Mouse (Mus musculus) forebrain, embryonic 16.5 days (tissue): Measurements from ENCODE around the gene Cd59a. TPM values are rescaled to one million over a fixed set of nuclear protein-coding genes. Genes with fewer than 3 reads are reported as not detected.
"Not testable (repeated sequence)": the region's sequence is repeated elsewhere in the genome, so short reads cannot be mapped to it uniquely, and the experiment has no call there.

Experiments used
- ATAC-seq: fragments of 200-750 bp; cut with Nextera tagmentation; 2 replicates; pipeline ENCODE4 v1.8.0; 2017; ENCODE audit warnings: mild to moderate bottlenecking, moderate library complexity
- H3K27ac ChIP-seq: fragments of 300-500 bp; sonication (generic); 2 replicates; pipeline ENCODE4 v1.5.1; 2014; ENCODE audit warnings: low read length, control low read depth
- H3K27me3 ChIP-seq: fragments of 300-500 bp; sonication (generic); replicated peaks from 2 replicates; pipeline ENCODE4 v1.6.1; 2014; ENCODE audit warnings: low read length; ENCODE audit not compliant: control insufficient read depth, insufficient read depth
- H3K36me3 ChIP-seq: fragments of 300-500 bp; sonication (generic); 2 replicates; pipeline ENCODE4 v1.6.1; 2014; ENCODE audit not compliant: control insufficient read depth, insufficient read depth
- H3K4me1 ChIP-seq: fragments of 300-500 bp; sonication (generic); replicated peaks from 2 replicates; pipeline ENCODE4 v1.6.1; 2014; ENCODE audit warnings: low read length; ENCODE audit not compliant: control insufficient read depth, insufficient read depth
- H3K4me2 ChIP-seq: fragments of 300-500 bp; sonication (generic); 2 replicates; pipeline ENCODE4 v1.6.1; 2014; ENCODE audit warnings: mild to moderate bottlenecking, low read length, control low read depth
- H3K4me3 ChIP-seq: fragments of 300-500 bp; sonication (generic); replicated peaks from 2 replicates; pipeline ENCODE4 v1.5.1; 2014; ENCODE audit warnings: mild to moderate bottlenecking, low read length, control low read depth
- H3K9ac ChIP-seq: fragments of 300-500 bp; sonication (generic); replicated peaks from 2 replicates; pipeline ENCODE4 v1.6.1; 2014; ENCODE audit warnings: low read depth, low read length, control low read depth
- H3K9me3 ChIP-seq: fragments of 300-500 bp; sonication (generic); 2 replicates; pipeline ENCODE4 v1.6.1; 2016; ENCODE audit warnings: low read length; ENCODE audit not compliant: control insufficient read depth
- WGBS: fragments of 180-500 bp; shearing (Covaris S2); extraction: QIAGEN DNeasy Blood & Tissue Kit; methylation state at CpG from one replicate; pipeline ENCODE4 v1.1.7; 2014; 5-methylcytosine and 5-hydroxymethylcytosine counted together
- polyA plus RNA-seq: library from polyadenylated mRNA; unstranded; fragments of >200 nt; fragmentation: Nextera tagmentation; extraction: Ambion mirVana; gene quantifications from 2 replicates; pipeline ENCODE4 v1.2.1, GENCODE M21; 2015

Gene Cd59a
- polyA plus RNA-seq, 1 experiment from 2014 or later, result 6.3 TPM

DNA sequence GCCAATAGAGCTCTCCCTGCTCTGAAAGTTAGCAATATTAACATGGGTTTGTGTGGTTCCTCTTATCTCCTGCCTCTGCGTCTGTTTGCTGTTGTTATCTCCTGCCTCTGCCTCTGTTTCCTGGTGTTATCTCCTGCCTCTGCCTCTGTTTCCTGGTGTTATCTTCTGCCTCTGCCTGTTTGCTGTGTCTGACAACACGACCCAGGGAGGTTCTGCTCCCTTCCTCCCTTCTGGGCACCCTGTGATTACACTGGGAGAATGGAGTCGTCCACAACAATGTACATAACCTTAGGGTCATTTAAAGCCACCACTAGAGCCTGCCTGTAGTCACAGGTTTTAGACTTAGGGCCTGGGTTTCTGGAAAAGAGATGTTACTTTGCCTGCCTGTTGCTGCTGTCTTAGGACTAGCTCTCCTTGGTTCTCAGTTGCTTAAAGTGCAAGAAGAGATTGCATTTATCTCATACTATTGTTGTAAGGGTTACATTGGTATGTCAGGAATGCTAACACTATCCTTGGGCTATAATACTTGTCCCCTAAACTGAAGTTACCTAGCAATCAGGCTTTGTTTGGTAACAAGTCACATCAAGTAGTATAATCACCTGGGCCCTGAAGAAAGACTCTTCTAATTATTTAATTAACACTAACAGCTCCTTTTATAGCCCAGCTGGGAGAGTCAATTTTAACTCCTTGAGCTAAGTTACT, 3.1 kb downstream of the Cd59a start:
- Histone ChIP-seq H3K27ac (no peak overlapping the region), H3K9me3 (no peaks in the 10 kb centered on the region), H3K4me2 (no peak overlapping the region), H3K4me3 (no peak overlapping the region), H3K27me3 (no peaks in the 10 kb centered on the region), H3K36me3 (no peaks in the 10 kb centered on the region), H3K4me1 (0 out of 2 replicates have a peak, but pooled peaks cover 3% of the 10 kb centered on the region), H3K9ac (no peak overlapping the region)
- 52% methylated on average over 3 of the region's 3 CpGs for WGBS
- ATAC-seq, result no peak

DNA sequence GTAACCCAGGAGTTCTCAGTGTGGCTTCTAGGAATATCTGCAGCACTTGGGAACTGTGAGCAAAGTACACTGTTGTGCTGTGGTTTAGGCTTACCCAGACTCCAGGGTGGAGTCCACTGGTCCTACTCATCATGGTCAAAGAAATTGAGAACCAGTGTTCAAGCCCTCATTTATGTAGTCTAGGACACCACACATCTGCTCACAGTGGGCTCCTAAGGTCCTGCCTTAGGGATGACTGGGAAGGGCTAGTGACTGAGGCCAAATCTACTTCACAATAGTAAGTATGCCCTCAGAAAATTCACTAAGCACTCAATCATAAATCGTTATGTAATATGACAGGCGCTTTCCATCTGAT, 3.6 kb downstream of the Cd59a start:
- Histone ChIP-seq H3K4me1 (0 out of 2 replicates have a peak, but pooled peaks cover 3% of the 10 kb centered on the region), H3K9ac (no peak overlapping the region), H3K4me3 (no peak overlapping the region), H3K4me2 (no peak overlapping the region), H3K9me3 (no peaks in the 10 kb centered on the region), H3K27ac (no peak overlapping the region), H3K27me3 (no peaks in the 10 kb centered on the region), H3K36me3 (no peaks in the 10 kb centered on the region)
- 97% methylated on average over 2 of the region's 2 CpGs for WGBS
- no peak for ATAC-seq

GRCm38 (mm10) chr2:104099946-104100345, 4.3 kb downstream of the Cd59a start:
- Histone ChIP-seq H3K4me1 (0 out of 2 replicates have a peak, but pooled peaks cover 3% of the 10 kb centered on the region), H3K4me3 (no peak overlapping the region), H3K9me3 (no peaks in the 10 kb centered on the region), H3K4me2 (no peak overlapping the region), H3K36me3 (no peaks in the 10 kb centered on the region), H3K27ac (no peak overlapping the region), H3K27me3 (no peaks in the 10 kb centered on the region), H3K9ac (no peak overlapping the region)
- no peak for ATAC-seq
- WGBS, result 34% methylated on average over 1 of the region's 1 CpGs

DNA sequence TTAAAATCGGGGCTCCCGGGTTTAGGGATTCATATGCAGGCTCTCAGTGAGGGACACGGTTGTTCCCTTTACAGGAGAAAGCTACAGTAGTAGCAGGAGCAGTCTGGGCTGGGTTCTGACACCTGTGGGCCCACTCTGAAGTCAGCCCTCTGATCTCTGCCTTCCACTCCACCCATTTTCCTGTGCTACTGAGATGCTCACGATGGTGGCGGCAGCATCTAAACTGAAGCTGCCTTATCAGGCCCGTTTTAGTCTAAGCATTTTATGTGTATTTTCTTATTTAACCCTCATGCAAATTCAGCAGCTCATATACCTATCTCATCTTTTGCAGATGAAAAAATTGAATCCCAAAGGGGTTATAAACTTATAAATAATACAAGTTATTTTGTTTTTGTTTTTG, 9.2 kb downstream of the Cd59a start:
- no peak for ATAC-seq

GRCm38 (mm10) chr2:104109021-104109420, 13.4 kb downstream of the Cd59a start:
- not testable (repeated sequence) for H3K4me3 ChIP-seq, H3K27ac ChIP-seq, H3K4me2 ChIP-seq, H3K4me1 ChIP-seq, H3K9me3 ChIP-seq, H3K27me3 ChIP-seq, H3K36me3 ChIP-seq, H3K9ac ChIP-seq, ATAC-seq
- WGBS, result 89% methylated on average over 2 of the region's 2 CpGs

More for the DNA sequence above, 9.2 kb downstream of the Cd59a start:
- Histone ChIP-seq H3K9me3 (no peaks in the 10 kb centered on the region), H3K4me1 (no peaks in the 10 kb centered on the region), H3K4me2 (no peak overlapping the region), H3K4me3 (no peak overlapping the region), H3K36me3 (no peaks in the 10 kb centered on the region), H3K9ac (no peak overlapping the region), H3K27ac (no peak overlapping the region), H3K27me3 (no peaks in the 10 kb centered on the region)
- WGBS, result 94% methylated on average over 6 of the region's 6 CpGs

GRCm38 (mm10) chr2:104109528-104109927, 13.9 kb downstream of the Cd59a start:
- Histone ChIP-seq H3K9me3 (no peaks in the 10 kb centered on the region), H3K4me2 (no peak overlapping the region), H3K27ac (no peak overlapping the region), H3K27me3 (no peaks in the 10 kb centered on the region), H3K36me3 (no peaks in the 10 kb centered on the region), H3K4me1 (no peaks in the 10 kb centered on the region), H3K9ac (no peak overlapping the region), H3K4me3 (no peak overlapping the region)
- WGBS, result 73% methylated on average over 2 of the region's 2 CpGs
- ATAC-seq, result no peak

GRCm38 (mm10) chr2:104110031-104110430, 14.4 kb downstream of the Cd59a start:
- H3K4me2 ChIP-seq, result no peak overlapping the region
- no peaks in the 10 kb centered on the region for H3K36me3 ChIP-seq
- H3K4me3 ChIP-seq, result no peak overlapping the region
- no peak overlapping the region for H3K27ac ChIP-seq
- no peaks in the 10 kb centered on the region for H3K9me3 ChIP-seq
- no peaks in the 10 kb centered on the region for H3K4me1 ChIP-seq
- no peak for ATAC-seq
- no peaks in the 10 kb centered on the region for H3K27me3 ChIP-seq
- H3K9ac ChIP-seq, result no peak overlapping the region
- WGBS, result 87% methylated on average over 4 of the region's 4 CpGs

DNA sequence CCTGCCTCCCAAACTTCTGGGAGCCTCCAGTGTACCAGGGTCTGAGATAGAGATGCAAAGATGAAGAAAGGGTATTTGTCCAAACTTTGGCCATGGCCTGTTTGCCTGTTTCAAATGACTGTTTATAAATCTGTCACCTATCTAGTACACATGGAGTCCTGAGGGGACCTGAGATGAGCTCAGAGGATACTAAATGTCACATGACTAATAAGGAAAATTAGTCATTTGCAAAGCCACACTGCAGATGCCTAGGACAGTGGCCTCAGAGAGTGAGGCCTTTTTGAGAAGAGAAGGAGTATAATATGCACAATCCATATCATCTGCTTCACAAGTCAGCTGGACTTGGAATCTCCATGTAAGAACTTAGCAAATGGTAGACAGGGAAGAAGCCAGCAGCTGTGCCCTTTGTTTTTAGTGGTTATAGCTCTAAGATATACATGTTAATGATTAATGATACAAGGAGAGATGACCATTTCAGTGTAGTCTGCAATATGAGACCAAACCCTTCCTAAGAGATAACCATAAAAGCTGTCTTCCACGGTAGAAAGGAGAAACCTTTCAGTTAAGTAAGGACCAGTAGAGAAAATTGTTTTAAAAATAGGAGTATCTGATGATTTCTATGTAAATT, 15.7 kb downstream of the Cd59a start:
- H3K9me3 ChIP-seq, H3K4me1 ChIP-seq, ATAC-seq, H3K27me3 ChIP-seq, H3K36me3 ChIP-seq, H3K4me3 ChIP-seq, H3K27ac ChIP-seq, H3K4me2 ChIP-seq, H3K9ac ChIP-seq: not testable (repeated sequence)
- no CpG with 5 or more reads among the region's 1 CpGs for WGBS

DNA sequence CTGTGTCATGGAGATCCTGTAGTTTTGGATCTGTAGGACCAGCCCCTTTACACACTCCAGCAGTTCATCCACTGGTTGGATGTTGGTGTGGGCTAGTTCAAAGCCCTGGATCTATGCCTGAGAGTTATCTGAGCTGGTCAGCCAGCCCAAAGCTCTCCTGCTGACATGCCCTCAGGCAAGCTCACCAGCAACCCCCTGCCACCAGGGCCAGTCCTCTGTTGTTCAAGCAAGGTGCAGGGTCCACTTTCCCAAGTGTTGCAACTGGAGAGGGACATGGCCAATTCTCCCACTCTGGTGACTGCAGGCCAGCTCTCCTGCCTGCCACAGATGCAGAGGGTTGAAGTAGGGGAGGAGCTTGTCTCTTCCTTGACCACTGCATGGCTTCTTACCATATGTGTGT, 18.0 kb downstream of the Cd59a start:
- H3K27me3 ChIP-seq, H3K9me3 ChIP-seq, H3K36me3 ChIP-seq, H3K27ac ChIP-seq, ATAC-seq, H3K4me1 ChIP-seq, H3K4me3 ChIP-seq, H3K9ac ChIP-seq, H3K4me2 ChIP-seq: not testable (repeated sequence)
